Mouse (Mus musculus) cerebellum, adult 9-10 months (tissue): ENCODE data around the gene Abhd14a.

Source experiments
- DNase-seq: peaks from one replicate; pipeline ENCODE4 v3.0.0; 2022

Gene Abhd14a

DNA sequence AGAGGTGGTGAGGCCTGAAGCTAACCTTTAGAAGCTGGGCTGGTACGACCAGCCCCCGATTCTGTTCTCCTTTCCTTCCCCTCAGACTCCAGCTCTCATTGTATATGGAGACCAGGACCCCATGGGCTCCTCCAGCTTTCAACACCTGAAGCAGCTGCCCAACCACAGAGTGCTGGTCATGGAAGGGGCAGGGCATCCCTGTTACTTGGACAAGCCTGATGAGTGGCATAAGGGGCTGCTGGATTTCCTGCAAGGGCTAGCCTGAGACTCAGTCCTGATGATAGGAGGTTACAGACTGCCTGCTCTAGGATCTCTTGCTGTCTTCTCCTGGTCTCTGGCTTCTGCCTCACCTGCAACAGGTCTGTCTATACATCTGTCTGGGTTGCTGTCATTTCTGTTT, 4.4 kb upstream of the Abhd14a start:
- no peak for DNase-seq

- peak; percentile 66 for DNase-seq
Observed at GRCm38 (mm10) chr9:106451298-106451697, 3.8 kb upstream of the Abhd14a start.

GRCm38 (mm10) chr9:106450661-106451060, 3.2 kb upstream of the Abhd14a start:
- DNase-seq: peak; percentile 80

GRCm38 (mm10) chr9:106449947-106450346, 2.5 kb upstream of the Abhd14a start:
- DNase-seq: peak; percentile 67

DNA sequence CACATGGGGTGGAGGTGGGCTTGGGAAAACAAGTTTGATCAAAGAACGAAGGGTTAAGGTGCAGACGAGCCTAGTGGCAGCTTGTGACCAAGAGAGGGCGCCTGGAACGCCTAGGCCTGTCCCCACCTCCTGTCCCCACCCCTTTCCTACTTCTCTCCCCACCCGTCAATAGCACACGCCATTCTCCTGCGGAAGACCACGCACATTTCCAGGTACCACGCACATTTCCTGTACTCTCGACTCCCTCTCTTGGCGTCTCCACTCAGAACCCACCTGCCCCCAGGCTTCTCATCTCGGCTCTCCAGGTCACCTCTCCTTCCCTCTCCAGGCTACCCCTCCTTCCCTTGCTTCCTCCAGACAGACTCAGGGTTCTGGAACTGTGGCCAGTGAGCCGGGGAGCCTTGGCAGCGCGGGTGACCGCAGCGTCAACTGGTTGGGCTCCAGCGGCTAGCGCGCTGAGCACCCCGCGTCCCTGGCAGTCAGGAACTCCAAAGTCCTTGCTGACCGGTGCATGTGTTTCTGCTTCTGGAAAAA, 1.1 kb upstream of the Abhd14a start:
- DNase-seq: peak; percentile 88

DNA sequence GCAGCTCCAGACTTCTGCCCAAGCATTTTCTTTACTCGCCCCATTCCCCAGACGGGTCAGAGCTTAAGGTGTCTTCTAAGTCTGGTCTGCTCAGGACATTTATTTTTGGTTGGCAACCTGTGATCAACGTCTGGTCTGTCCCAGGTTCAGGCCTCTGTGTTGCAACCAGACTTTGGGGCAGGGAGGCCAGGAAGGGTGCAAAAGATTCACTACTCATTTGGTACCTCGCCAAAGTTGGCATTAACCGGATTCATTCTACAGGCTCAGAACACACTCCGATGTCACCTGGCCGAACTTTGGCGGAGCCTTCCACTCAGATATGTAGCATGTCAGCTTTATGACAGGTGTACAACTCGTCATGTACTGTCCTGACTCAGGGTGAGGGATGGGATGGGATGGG, 473 bp upstream of the Abhd14a start:
- peak; percentile 86 for DNase-seq

DNA sequence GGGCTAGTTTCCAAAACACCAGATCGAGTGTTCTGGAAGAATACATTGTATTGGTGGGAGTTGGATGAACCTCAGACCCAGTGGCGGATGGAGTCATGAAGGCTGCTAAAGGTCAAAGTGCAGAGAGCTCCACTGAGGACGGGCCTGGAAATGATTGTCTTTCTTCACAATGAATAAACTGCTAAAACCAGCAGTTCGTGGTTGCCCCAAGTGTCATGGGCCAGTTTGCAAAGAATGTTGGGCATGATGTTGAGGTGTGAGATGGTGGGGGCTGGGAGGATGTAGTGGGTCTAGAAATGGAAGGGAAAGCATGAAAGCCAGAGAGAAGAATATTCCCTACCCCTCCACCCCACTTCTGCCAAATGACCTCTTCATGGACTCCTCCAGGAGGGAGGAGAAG, 2.6 kb downstream of the Abhd14a start:
- DNase-seq: no peak

- no peak for DNase-seq
Observed at GRCm38 (mm10) chr9:106442680-106443079, 4.8 kb downstream of the Abhd14a start.

DNA sequence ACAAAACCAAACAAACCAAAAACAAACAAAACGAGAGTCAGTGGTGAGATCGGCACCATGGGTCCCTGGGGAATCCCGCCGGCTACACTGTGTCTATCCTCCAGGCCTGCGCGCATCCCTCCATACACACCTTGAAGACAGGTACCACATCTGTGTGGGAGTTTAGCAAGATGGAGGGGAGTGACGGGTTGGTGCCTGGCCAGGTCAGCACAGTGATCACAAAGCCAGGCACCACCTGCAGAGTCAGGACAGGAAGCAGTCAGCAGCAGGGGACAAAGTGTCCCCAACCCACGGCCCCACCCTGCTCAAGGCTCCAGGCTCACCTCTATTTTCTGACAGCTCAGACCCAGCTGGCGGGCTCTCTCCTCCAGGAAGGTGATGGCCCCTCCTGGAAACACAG, 10.9 kb downstream of the Abhd14a start:
- DNase-seq: peak; percentile 61

DNA sequence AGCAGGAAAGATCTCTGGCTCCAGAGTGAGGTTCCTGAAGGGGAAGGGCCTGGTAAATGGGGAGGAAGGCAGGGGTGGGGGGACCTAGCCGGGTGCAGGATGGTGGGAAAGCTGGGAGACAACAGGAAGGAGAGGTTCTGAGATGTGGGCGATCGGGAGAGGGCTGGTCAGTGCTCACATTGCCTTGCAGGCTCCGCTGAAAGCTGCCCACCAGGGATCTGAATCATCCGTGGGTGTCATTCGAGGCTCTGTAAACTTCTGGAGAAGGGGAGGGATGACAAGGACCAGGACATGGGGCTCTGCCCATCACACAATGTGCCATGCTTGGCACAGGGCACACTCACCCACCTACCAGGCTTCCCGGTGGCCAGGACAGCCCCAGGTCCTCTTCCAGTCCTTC, 14.1 kb downstream of the Abhd14a start:
- no peak for DNase-seq

DNA sequence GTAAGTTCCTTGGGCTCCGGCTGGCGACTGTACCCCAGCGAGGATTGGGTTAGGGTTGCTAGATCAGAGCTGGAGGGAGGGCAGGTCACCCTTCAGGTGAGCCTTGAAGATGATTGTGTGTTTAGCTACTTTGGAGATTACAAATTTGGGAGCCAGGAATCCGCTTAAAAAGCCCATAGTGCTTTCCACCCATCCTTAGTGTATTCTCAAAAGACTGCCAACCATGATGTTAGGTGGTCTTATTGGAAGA, 17.5 kb downstream of the Abhd14a start:
- peak; percentile 58 for DNase-seq

GRCm38 (mm10) chr9:106429221-106430014, 18.1 kb downstream of the Abhd14a start, which contains the start of gene Rpl29:
Gene Rpl29, plus strand, starts transcription at chr9:106429454.
- peak; percentile 96 for DNase-seq

GRCm38 (mm10) chr9:106428719-106429220, 18.7 kb downstream of the Abhd14a start:
- no peak for DNase-seq

DNA sequence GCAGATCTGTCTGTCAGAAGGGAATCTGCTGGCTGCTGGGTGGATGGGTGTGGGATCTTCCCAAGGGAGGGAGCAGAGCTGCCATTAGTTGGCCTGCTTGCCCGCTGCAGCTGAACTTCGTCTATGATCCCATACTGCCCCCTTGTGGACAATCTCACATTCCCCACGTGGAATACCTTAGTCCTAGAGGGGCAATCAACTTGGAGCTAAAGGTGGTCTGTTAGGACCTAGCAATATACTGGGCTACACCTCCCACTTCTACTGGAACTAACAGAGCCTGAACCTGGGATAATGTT, 25.7 kb downstream of the Abhd14a start:
- peak; percentile 91 for DNase-seq

- no peak for DNase-seq
Observed at GRCm38 (mm10) chr9:106421033-106421864, 26.2 kb downstream of the Abhd14a start.

DNA sequence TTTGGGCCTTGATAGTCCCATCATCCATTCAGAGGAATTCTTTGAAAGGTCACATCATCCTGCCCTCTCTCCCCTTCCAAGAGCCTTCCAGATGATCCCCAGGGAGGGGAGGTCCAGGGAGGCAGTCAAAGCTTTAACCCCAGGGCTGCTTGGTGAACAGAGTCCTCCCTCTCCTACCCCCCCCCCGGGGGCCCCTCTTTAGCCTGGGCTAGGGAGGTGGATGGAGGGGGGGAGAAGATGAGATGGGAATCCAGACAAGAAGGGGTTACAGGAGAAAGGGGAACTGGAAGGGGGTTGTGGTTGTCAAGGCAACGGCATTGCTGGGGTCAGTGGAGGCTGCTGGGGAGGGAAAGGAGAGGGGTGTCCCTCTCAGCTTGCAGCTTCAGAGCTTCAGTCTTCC, 26.9 kb downstream of the Abhd14a start:
- no peak for DNase-seq

GRCm38 (mm10) chr9:106417841-106418625, 29.4 kb downstream of the Abhd14a start:
- DNase-seq: peak; percentile 72

DNA sequence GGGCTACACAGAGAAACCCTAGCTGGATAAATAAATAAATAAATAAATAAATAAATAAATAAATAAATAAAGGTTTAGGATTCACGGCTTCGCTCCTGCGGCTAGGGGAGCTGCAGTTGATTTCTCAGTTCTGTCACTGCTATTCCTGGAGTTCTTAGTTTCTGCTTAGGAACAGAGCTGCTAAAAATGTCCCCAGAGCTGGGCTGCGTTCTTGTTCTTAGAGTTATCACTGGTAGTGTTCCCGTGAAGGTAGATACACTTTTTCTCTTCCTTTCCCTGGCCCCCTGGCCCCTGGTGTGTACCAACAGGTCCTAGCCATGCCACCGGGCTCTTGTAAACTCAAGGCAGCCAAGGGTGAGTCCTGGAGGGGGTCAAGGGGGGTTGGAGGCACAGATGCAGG, 30.7 kb downstream of the Abhd14a start:
- DNase-seq: no peak

DNA sequence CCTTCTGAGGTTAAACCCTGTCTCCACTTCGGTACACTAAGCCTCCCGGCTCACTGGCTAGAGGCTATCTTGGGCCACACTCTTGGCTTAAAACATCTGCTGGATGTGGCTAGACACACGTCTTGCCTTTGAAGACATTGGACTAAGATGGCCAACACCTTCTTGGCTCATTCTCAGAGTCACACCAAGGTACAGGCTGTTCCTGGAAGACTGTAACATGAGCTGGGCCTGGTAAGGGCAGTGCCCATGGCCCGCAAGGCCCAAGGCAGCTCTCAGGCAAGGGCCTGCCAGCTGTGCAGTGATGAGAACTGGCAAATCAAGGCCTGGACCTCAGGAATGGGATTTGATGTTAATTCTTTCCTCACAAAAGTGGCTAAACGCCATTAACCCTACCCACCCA, 33.9 kb downstream of the Abhd14a start:
- DNase-seq: no peak

- no peak for DNase-seq
Observed at GRCm38 (mm10) chr9:106412210-106412609, 35.3 kb downstream of the Abhd14a start.

DNA sequence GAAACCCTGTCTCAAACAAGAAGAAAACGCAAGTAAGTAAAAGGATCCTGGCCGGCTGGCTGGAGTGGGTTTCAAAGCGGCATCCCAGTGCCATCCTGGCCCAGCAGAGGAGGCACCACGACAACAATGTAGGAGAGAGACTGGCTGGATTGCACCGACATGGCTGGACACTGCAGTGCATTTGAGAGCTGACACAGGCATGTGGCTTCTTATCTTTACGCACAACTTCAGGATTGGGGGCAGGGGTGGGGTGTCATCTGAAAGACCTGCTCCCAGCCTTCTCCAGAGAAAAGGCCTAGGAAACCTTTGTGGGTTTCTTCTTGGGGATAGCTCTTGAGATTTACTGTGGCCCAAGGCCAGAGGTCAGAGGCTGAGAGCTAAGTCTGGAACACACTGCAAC, 35.7 kb downstream of the Abhd14a start:
- no peak for DNase-seq

GRCm38 (mm10) chr9:106411091-106411594, 36.3 kb downstream of the Abhd14a start:
- DNase-seq: no peak

DNA sequence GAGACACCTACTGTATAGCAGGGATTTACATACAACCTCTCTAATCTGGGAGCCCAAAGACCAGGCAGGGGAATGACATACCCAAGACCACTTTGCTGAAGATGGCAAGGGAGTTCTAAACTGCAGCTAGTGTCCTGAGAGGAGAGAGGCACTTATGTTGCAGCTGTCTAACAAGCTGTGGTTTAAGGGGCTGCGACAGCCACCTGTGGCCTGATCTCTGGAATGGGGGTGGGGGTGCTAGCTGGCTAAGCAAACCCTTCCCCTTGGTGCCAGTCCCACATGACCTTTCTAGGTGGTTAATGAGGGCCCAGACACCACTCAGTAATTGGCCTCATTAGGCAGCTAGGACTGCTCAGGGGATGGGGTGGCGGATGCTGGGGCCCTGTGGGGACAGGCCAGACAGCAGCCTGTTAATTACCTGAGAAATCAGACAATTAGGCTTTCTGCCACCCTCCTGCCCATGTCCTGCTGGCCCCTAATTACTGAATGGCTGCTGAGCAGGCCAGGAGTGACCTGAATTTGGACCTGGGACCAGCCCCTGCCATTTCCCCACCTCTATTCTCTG, 37.3 kb downstream of the Abhd14a start:
- no peak for DNase-seq
